Mouse (Mus musculus) frontal cortex, postnatal 36 days (tissue): ENCODE results near the gene E130308A19Rik.

Experiments used
- DNase-seq, 2 experiments: peaks; one replicate each; pipeline ENCODE4 v3.0.0; 2022; ENCODE audit warnings: low spot score in 2 of 2

The E130308A19Rik gene

DNA sequence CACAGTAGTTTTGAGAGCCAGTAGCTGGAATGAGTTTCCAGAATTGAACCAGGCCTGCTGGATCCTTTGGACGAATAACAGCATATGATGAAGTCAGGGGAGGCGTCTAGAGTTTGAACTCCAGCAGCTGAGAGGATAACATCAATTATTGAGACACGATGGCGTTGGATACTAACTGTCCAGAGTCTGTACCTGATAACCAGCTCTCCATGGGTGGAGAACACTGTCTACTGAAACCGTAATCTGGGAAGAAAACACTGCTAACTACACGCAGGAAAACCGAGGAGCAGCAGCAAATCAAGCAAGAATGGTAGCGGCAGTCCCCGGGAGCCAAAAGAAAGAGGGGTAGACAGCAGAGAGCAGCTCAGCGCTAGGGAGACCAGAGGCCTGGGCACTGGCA, 56.9 kb downstream of the E130308A19Rik start:
- DNase-seq = no peak

DNA sequence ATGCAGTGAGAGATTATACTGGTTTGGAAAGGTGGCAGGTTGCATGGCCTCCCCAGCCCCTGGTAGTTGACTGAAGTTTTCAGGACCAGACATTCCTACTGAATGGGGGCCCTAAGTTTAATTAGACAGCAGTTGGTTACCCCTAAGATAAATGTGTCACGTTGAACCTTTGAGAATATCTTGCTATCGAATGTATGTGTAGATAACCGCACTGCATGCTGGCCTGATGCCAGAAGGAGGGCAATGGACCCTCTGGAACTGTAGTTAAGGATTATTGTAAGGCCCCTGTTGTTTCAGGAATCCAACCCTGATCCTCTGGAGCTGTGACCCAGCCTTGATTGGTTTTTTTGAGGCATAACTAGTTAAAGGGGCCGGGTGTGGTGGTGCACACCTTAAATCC, 58.3 kb downstream of the E130308A19Rik start:
- no peak for DNase-seq

DNA sequence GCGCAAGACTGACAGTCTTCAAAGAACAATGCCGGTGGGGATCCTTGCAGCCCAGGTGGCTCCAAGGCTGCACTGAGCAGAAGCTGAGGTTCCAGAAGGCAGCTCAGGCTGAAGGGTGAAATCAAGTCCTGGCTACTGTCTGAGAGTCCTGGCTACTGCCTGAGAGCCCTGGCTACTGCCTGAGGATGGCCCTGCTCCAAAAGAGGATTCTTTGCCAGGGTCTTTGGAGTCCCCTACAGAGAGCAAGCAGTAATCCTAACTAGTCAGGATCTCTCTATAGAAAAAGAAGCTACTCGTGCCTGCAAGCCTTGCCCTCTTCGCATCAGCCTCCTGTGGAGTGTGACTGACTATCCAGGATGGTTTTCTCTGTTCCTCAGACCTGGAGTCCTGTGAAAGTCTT, 60.7 kb downstream of the E130308A19Rik start:
- no peak for DNase-seq

DNA sequence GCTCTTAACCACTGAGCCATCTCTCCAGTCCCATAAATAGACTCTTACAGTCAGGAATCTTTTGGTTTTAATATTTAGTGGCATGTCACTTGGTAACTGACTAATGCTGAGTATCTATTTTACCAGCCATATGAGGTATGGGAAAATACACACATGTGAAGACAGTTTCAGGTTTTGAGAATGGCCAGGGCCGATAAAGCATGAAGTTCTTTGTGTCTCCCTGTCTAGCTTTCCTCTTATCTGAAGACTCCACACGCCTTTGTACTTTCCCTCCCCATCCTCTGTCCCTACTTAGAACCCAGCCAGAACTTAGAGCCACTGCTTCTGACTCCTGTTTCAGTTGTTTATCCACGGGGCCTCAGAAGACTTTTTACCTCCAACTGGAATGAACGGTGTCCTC, 63.0 kb downstream of the E130308A19Rik start:
- DNase-seq = no peak

DNA sequence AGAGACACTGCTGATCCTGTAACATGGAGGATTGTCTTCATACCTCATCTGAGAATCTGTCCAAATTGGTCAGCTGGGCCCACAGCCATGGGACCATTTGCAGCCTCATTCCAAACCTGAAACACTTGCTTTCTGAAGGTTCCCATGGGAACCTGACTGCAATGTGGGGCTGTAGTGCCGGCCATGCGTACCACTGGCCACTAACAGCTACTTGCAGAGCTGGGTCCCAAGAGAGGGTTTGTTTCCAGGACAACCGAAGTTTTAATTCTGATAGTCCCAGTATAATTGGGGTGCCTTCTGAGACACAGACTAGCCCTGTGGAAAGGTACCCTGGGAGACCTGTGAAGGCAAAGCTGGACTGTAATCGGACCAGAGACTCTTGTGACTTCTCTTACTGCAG, 64.1 kb downstream of the E130308A19Rik start:
- DNase-seq = no peak

DNA sequence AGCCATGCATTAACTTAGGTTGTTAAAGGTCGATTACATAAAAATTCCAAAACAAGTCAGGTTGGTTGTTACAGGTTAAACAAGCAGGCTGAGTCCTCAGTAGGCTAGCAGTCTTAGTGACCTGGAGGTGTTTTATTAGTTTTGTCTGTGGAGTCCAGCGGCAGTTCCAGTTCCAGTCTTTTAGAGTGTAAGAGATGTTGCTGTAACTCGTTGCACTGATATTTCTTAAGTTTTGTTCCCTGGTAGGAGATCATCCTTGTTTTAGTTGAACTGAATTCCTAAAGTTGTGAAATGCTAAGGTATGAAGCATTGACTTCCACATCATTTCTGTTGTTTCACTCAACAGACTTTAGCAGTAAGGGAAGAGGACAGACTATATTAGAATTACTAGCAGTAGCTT, 70.8 kb downstream of the E130308A19Rik start:
- no peak for DNase-seq

DNA sequence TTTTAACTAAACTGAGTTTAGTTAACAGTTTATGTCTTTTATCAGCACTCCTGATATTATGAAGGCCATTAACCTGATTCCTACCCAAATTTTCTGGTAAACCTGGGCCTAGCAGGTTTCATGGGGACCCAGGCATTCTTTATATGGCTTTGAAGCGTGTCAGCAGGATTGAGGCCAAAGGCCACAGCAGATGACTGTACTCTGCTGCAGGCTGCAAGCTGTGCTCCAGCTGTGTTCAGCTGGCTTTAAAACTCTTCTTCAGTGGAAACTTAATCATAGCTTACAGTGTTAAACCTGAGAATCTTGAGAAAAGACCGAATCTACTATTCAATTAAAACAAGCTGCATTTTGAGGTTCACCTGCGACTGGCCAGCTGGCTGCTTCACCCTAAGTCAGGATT, 71.9 kb downstream of the E130308A19Rik start:
- no peak for DNase-seq

DNA sequence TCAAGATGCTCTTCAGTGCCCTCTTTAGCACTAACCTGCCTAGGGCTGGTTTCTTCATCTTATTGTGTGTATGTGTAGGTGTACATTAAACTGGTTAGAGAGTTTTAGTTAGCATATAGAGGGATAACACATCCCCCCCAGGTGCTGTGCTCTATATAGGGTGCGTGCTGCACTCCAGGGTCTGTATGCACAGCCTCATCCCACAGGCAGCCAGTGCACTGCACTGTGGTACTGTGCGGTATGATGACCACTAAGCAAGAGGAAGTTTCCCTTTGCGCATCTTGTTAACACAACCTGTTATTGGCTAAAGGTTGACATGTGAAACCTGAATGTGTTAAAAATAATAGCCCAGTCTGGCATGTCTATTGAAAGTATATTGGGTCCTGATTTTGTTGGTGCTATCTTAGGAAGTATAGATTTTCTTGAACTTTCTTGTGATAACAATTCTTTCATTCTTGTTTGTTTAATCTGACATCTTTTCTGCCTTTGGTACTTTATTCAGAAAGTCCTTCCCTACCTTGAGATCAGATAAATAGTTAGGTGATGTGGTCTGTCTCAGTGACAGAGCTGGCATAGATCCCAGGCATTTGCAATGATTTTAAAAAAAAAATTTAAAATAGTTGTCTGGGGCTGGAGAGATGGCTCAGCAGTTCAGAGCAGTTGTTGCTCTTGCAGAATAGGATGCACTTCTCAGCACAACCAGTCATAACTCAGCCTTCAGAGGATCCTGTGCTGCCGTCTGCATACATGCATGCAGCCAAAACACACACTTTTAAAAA, 73.2 kb downstream of the E130308A19Rik start:
- no peak for DNase-seq

DNA sequence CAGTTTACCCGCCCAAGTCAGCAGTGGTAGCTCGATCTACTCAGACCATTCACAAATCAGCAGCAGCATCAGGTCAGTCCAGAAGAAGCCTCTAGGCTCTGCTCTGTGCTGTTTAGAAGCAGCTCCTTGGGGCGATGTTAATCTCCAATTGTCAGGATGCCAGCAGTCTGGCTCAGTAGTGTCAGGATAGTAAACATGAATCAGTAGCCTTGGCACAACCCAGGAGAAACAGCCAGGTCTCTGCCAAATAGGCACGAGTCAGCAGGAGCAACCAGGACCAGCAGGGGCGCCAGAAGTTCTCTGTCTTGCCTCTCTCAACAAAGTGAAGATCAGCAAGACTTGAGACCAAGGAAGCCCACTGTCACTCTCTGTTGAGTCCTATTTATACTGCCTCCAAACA, 83.3 kb downstream of the E130308A19Rik start:
- DNase-seq = no peak

- DNase-seq = no peak
Observed at GRCm38 (mm10) chr4:59710736-59711389, 84.9 kb downstream of the E130308A19Rik start.

- DNase-seq = no peak
Observed at GRCm38 (mm10) chr4:59712451-59712850, 86.4 kb downstream of the E130308A19Rik start.

DNA sequence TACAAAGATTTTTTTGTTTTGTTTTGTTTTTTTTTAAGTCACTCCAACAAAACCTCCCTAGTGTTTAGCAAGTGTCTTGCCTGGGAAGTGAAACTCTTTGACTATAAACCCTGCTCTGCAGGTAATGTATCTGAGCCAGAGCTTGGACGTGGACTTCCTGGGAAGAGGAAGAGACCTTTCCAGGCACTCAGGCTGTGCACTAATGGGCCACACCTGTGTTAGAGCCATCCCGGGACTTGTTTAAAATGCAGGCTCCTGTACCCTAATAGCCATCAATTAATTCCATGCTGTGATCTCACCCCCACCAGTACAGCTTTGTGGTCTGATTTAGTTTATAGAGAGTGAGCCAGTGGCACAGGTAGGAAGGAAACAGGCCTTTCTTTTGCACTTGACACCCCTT, 86.9 kb downstream of the E130308A19Rik start:
- no peak for DNase-seq

GRCm38 (mm10) chr4:59714472-59714871, 88.5 kb downstream of the E130308A19Rik start:
- no peak for DNase-seq

DNA sequence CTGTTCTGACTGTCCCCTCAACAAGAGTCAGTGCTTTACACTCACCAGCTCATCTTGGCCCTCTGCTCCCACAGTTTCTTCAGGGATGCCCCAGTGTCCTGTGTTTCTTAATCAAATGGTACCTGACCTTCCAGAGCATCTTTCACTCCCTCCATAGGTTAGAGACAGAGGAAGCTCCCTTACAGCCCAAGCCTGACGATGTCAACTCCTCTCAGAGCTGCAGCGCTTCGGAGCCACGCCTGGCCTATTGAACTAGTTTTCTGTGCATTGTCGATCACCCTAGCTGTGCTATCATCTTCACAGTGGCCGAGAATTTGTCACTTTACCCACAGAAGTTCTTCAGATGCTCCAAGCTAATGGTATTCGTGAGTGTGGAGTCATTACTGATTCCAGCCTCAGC, 88.9 kb downstream of the E130308A19Rik start:
- DNase-seq = no peak

GRCm38 (mm10) chr4:59715531-59715930, 89.5 kb downstream of the E130308A19Rik start:
- DNase-seq = no peak

DNA sequence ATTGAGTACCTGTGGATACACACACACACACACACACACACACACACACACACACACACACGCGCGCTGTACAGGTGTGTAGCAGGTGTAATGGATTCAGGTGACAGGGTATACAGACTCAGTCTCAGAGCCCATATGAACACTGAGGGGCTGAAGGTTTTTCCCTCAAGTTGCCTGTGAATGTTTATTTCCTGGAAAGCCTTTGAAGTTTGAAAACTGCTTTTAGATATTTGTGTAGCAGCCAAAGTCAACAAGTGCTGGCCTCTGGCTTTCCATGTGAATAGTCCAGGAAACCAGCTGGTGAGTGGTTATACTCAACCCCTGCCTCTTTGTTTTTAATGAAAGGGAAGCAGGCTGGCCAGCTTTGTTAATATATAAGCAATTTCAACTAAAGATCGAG, 91.3 kb downstream of the E130308A19Rik start:
- DNase-seq = no peak

DNA sequence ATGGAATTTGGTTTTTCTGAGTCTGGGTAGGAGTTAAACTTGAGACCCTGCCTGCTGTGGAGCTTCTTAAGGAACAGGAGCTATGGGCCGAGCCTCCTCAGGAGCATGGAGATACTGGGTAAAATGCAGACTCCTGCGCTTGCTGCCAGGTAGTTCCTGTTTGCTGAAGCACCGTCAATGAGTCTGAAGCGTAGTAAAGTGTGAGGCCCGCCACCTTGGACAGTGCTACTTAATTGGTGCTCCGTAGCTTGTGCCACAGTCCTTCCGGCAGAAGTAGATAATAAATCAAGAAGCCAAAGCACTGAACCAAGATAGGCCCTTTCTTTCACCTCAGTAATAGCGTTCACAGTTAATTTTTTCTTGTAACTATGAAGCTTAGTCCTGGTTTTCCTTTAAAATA, 92.5 kb downstream of the E130308A19Rik start:
- DNase-seq = no peak

- DNase-seq = no peak
Observed at GRCm38 (mm10) chr4:59719481-59720355, 93.7 kb downstream of the E130308A19Rik start.

GRCm38 (mm10) chr4:59721811-59722210, 95.8 kb downstream of the E130308A19Rik start:
- DNase-seq = no peak

DNA sequence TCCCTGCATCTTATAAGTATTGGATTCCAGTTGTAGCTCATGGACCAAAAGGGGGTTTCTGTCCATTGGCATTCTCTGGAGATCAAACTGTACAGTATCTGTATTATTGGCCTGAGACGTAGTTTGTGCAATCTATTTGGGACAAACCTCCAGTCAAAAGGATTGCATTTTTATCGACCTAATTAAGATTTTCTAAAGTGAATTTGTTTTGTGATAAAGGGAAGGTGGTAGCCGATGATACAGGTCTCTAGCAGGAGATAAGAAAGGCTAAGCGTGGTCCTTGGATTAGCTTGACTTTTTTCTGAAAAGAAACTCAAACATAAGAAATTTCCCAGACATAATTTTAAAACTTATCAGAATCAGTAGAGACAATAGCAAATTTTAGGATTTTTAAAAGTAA, 99.6 kb downstream of the E130308A19Rik start:
- no peak for DNase-seq

- no peak for DNase-seq
Observed at GRCm38 (mm10) chr4:59726501-59726900, 100.5 kb downstream of the E130308A19Rik start.

GRCm38 (mm10) chr4:59727187-59727877, 101.3 kb downstream of the E130308A19Rik start:
- no peak for DNase-seq
